In genomic region chr5:134494142-134494541, GRCm38 (mm10) we compare ENCODE assay signal across 8 mouse cellular contexts. TPM values are rescaled to one million over a fixed set of nuclear protein-coding genes. Genes with fewer than 3 reads are reported as not detected.
A peak's percentile ranks its signal among the peaks of the same experiment; 100 is the strongest.
DNase-seq lines count a peak whose midpoint lies in the region; ATAC-seq lines count a peak whose summit lies in the region.

No protein-coding gene starts in this region.

- peaks cover 79% of the 10 kb centered on the region for H3K36me3 ChIP-seq in embryonic facial prominence, embryonic 14.5 days (ENCODE audit: control insufficient read depth, insufficient read depth, low read length)
- H3K36me3 ChIP-seq in heart, embryonic 10.5 days: peaks cover 57% of the 10 kb centered on the region
- H3K36me3 ChIP-seq in kidney, embryonic 15.5 days: peaks cover 72% of the 10 kb centered on the region
- no peaks in the 10 kb centered on the region for H3K36me3 ChIP-seq in splenic B cell, adult 2 months (ENCODE audit: control insufficient read depth, insufficient read depth, low read length, poor library complexity, severe bottlenecking)

- no peak overlapping the region for H3K4me3 ChIP-seq in embryonic facial prominence, embryonic 14.5 days (ENCODE audit: low read depth, low read length)
- no peak overlapping the region for H3K4me3 ChIP-seq in heart, embryonic 10.5 days
- H3K4me3 ChIP-seq in kidney, embryonic 15.5 days (replicated peaks): no peak overlapping the region

- H3K27me3 ChIP-seq in embryonic facial prominence, embryonic 14.5 days (replicated peaks; ENCODE audit: control insufficient read depth, insufficient read depth, low read length): no peaks in the 10 kb centered on the region
- H3K27me3 ChIP-seq in heart, embryonic 10.5 days (ENCODE audit: insufficient read depth, poor library complexity, severe bottlenecking): no peaks in the 10 kb centered on the region
- H3K27me3 ChIP-seq in kidney, embryonic 15.5 days: no peaks in the 10 kb centered on the region
- H3K27me3 ChIP-seq in splenic B cell, adult 2 months (ENCODE audit: control insufficient read depth, insufficient read depth, low read length, poor library complexity, severe bottlenecking): no peaks in the 10 kb centered on the region; the same call in 1 of the 2 replicates

- ATAC-seq in embryonic facial prominence, embryonic 14.5 days (ENCODE audit: low read depth): peak; percentile 67; the same call in 1 of the 2 replicates
- ATAC-seq in kidney, embryonic 15.5 days (replicated peaks; ENCODE audit: low FRiP score): peak; percentile 55; the same call in 1 of the 2 replicates

- H3K4me1 ChIP-seq in embryonic facial prominence, embryonic 14.5 days (ENCODE audit: control insufficient read depth, insufficient read depth, low read length): no peaks in the 10 kb centered on the region
- peaks cover 18% of the 10 kb centered on the region for H3K4me1 ChIP-seq in heart, embryonic 10.5 days
- peaks cover 15% of the 10 kb centered on the region for H3K4me1 ChIP-seq in kidney, embryonic 15.5 days

- H3K9me3 ChIP-seq in embryonic facial prominence, embryonic 14.5 days (ENCODE audit: control insufficient read depth, low read length): no peaks in the 10 kb centered on the region
- no peaks in the 10 kb centered on the region for H3K9me3 ChIP-seq in heart, embryonic 10.5 days
- H3K9me3 ChIP-seq in kidney, embryonic 15.5 days (replicated peaks): no peaks in the 10 kb centered on the region

- no peak overlapping the region for H3K27ac ChIP-seq in embryonic facial prominence, embryonic 14.5 days (replicated peaks; ENCODE audit: low read depth, low read length)
- no peak overlapping the region for H3K27ac ChIP-seq in heart, embryonic 10.5 days
- H3K27ac ChIP-seq in kidney, embryonic 15.5 days: no peak overlapping the region

- no peak overlapping the region for H3K9ac ChIP-seq in embryonic facial prominence, embryonic 14.5 days (ENCODE audit: low read depth, low read length)
- H3K9ac ChIP-seq in kidney, embryonic 15.5 days: no peak overlapping the region

- WGBS in embryonic facial prominence, embryonic 14.5 days: 61% methylated on average over 11 of the region's 11 CpGs
- 56% methylated on average over 11 of the region's 11 CpGs for WGBS in heart, embryonic 10.5 days
- 54% methylated on average over 11 of the region's 11 CpGs for WGBS in kidney, embryonic 15.5 days

- DNase-seq in 416B (ENCODE audit: low read depth) (peak; percentile 89), liver (peak; percentile 89)
- peak; percentile 92 for DNase-seq in adrenal gland, postnatal 25 days
- peak; percentile 85 for DNase-seq in embryonic facial prominence, embryonic 14.5 days (ENCODE audit: low spot score)
- peak; percentile 86 for DNase-seq in heart, embryonic 10.5 days (ENCODE audit: low spot score)
- peak; percentile 92 for DNase-seq in naive thymus-derived CD4-positive, alpha-beta T cell, adult 2 months (ENCODE audit: low read depth)
- peak; percentile 88 for DNase-seq in splenic B cell, adult 2 months (ENCODE audit: low read depth, low spot score)

- H3K4me2 ChIP-seq in embryonic facial prominence, embryonic 14.5 days (ENCODE audit: low read depth, low read length): no peak overlapping the region
- H3K4me2 ChIP-seq in kidney, embryonic 15.5 days: no peak overlapping the region

RNA-seq across cellular contexts. Expression of gene Gtf2ird1, which starts 37.6 kb away (rescaled TPM):
- total RNA-seq in adrenal gland, postnatal 25 days (2021): 52.0 and 80.0 TPM in 2 replicates
- polyA plus RNA-seq in embryonic facial prominence, embryonic 14.5 days (2014; fragmentation: Nextera tagmentation; extraction: Ambion mirVana): 80.3 and 91.2 TPM in 2 replicates
- 64.1 and 74.8 TPM in 2 replicates for polyA plus RNA-seq in heart, embryonic 10.5 days (2016; fragmentation: Nextera tagmentation; extraction: Ambion mirVana)
- 77.5 and 84.3 TPM in 2 replicates for polyA plus RNA-seq in kidney, embryonic 15.5 days (2015; fragmentation: Nextera tagmentation; extraction: Ambion mirVana)

RNA-seq across cellular contexts. Expression of gene Clip2, which starts 58.1 kb away (rescaled TPM):
- 13.9 and 17.8 TPM in 2 replicates for total RNA-seq in adrenal gland, postnatal 25 days (2021)
- polyA plus RNA-seq in embryonic facial prominence, embryonic 14.5 days (2014; fragmentation: Nextera tagmentation; extraction: Ambion mirVana): 4.1 and 4.7 TPM in 2 replicates
- 2.1 TPM in 2 replicates for polyA plus RNA-seq in heart, embryonic 10.5 days (2016; fragmentation: Nextera tagmentation; extraction: Ambion mirVana)
- 3.9 and 4.2 TPM in 2 replicates for polyA plus RNA-seq in kidney, embryonic 15.5 days (2015; fragmentation: Nextera tagmentation; extraction: Ambion mirVana)
